Mouse (Mus musculus): Measurements from ENCODE around the gene Bmp4. TPM values are rescaled to one million over a fixed set of nuclear protein-coding genes. Genes with fewer than 3 reads are reported as not detected.

The Bmp4 gene
- polyA plus RNA-seq (2014; fragmentation: Nextera tagmentation; extraction: Ambion mirVana), result 1.2 and 1.7 TPM in 2 replicates

- 2% methylated on average over 26 of the region's 26 CpGs for WGBS
- H3K27me3 ChIP-seq (ENCODE audit: control insufficient read depth, insufficient read depth, low read length), result peaks cover 63% of the 10 kb centered on the region
- DNase-seq (peak; percentile 45), ATAC-seq (ENCODE audit: low FRiP score, low TSS enrichment) (no peak)
- no peak within 1 kb of the TSS for H3K27ac ChIP-seq (replicated peaks; ENCODE audit: low read depth, low read length)
- H3K9me3 ChIP-seq (ENCODE audit: control insufficient read depth, low read length), result no peaks in the 10 kb centered on the region
- H3K4me3 ChIP-seq (replicated peaks; ENCODE audit: low read depth, low read length), result peak within 1 kb of the TSS; percentile 20
- H3K4me2 ChIP-seq (ENCODE audit: low read length), result peak within 1 kb of the TSS; percentile 49
- H3K36me3 ChIP-seq (ENCODE audit: control insufficient read depth, insufficient read depth, low read length), result no peaks in the 10 kb centered on the region
- H3K4me1 ChIP-seq (ENCODE audit: control insufficient read depth, insufficient read depth, low read length), result peaks cover 29% of the 10 kb centered on the region
- H3K9ac ChIP-seq (replicated peaks; ENCODE audit: low read length), result 0 out of 2 replicates have a peak within 1 kb of the TSS, but pooled peaks have one; percentile 14
These were observed at the start of gene Bmp4 for GRCm38 (mm10) chr14:46390249-46390775. TSS of gene Bmp4 (minus strand) at chr14:46390669.

DNA sequence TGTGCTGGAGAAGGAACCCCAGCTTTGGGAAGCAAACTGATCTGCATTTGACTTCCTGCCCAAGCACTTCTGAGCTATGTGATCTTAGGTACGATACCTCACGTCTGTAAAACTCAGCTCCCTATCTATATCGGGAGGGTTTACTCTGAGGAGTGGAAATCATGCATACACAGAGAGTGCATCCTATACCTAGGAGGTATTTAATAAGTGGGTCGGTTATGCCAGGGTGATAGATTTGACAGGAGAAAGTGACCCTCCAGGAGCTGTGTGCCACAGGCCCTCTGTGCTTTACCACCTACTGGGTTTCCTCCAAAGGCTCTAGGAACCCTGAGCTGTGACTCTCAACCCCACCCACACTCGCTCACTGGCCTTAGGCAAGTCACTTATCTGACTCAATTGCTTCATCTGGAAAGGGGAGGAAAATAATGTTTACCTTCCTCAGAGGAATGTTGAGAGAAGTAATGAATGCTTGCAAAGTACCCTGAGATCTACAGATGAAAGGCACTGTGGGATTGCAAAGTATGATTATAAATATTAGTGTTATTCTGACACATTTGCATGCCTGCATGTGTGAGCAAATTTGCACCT, 49.1 kb upstream of the Bmp4 start:
- no peak overlapping the region for H3K4me3 ChIP-seq (replicated peaks; ENCODE audit: low read depth, low read length)
- H3K27me3 ChIP-seq (ENCODE audit: control insufficient read depth, insufficient read depth, low read length), result no peaks in the 10 kb centered on the region
- H3K9me3 ChIP-seq (ENCODE audit: control insufficient read depth, low read length), result no peaks in the 10 kb centered on the region
- no peak overlapping the region for H3K9ac ChIP-seq (replicated peaks; ENCODE audit: low read length)
- no peak overlapping the region for H3K27ac ChIP-seq (replicated peaks; ENCODE audit: low read depth, low read length)
- no peaks in the 10 kb centered on the region for H3K4me1 ChIP-seq (ENCODE audit: control insufficient read depth, insufficient read depth, low read length)
- ATAC-seq (ENCODE audit: low FRiP score, low TSS enrichment) (no peak), DNase-seq (no peak)
- whole genome bisulfite sequencing, result 88% methylated on average over 5 of the region's 5 CpGs
- no peak overlapping the region for H3K4me2 ChIP-seq (ENCODE audit: low read length)
- H3K36me3 ChIP-seq (ENCODE audit: control insufficient read depth, insufficient read depth, low read length), result no peaks in the 10 kb centered on the region

DNA sequence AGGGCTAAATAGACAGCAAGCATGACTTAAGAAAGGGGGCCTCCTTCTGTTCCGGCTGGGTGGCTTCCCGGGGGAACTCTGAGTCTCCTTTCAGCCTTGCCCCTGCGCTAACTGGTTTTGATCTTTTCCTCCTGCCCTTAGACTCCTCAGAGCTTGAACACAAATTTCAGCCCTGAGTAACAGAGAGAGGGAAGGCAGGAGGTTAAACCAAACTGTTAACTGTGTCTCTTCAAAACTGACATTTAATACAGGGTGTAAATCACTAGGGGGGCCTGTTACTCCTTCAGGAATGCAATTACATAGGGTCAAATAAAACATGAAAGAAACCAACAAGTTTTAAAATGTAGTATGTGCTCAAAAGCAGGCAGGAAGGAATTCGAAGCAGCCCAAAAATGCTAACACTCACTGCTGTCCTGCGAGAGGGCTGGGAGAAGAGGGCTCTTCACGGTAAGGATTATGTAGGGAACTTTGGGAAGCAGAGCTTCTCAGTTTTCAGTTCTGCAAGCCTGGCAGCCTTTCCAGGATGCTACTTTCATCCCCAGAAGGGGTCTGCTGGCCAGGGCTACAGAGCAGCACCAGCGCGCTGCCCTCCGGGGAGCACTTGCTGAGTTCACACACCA, 46.1 kb upstream of the Bmp4 start:
- WGBS, result 11% methylated on average over 9 of the region's 9 CpGs

GRCm38 (mm10) chr14:46430231-46430630, 39.8 kb upstream of the Bmp4 start:
- no peaks in the 10 kb centered on the region for H3K9me3 ChIP-seq (ENCODE audit: control insufficient read depth, low read length)
- ATAC-seq (ENCODE audit: low FRiP score, low TSS enrichment), result no peak
- DNase-seq, result no peak
- H3K27me3 ChIP-seq (ENCODE audit: control insufficient read depth, insufficient read depth, low read length), result no peaks in the 10 kb centered on the region
- no peaks in the 10 kb centered on the region for H3K36me3 ChIP-seq (ENCODE audit: control insufficient read depth, insufficient read depth, low read length)
- H3K4me1 ChIP-seq (ENCODE audit: control insufficient read depth, insufficient read depth, low read length), result no peaks in the 10 kb centered on the region
- WGBS, result 96% methylated on average over 5 of the region's 5 CpGs
- no peak overlapping the region for H3K4me2 ChIP-seq (ENCODE audit: low read length)
- H3K4me3 ChIP-seq (replicated peaks; ENCODE audit: low read depth, low read length), result no peak overlapping the region
- H3K27ac ChIP-seq (replicated peaks; ENCODE audit: low read depth, low read length), result no peak overlapping the region
- H3K9ac ChIP-seq (replicated peaks; ENCODE audit: low read length), result no peak overlapping the region

More for the DNA sequence above, 46.1 kb upstream of the Bmp4 start:
- Histone ChIP-seq H3K27me3 (ENCODE audit: control insufficient read depth, insufficient read depth, low read length) (no peaks in the 10 kb centered on the region), H3K9me3 (ENCODE audit: control insufficient read depth, low read length) (no peaks in the 10 kb centered on the region), H3K27ac (replicated peaks; ENCODE audit: low read depth, low read length) (no peak overlapping the region), H3K4me3 (replicated peaks; ENCODE audit: low read depth, low read length) (no peak overlapping the region), H3K36me3 (ENCODE audit: control insufficient read depth, insufficient read depth, low read length) (no peaks in the 10 kb centered on the region), H3K9ac (replicated peaks; ENCODE audit: low read length) (no peak overlapping the region), H3K4me2 (ENCODE audit: low read length) (no peak overlapping the region), H3K4me1 (ENCODE audit: control insufficient read depth, insufficient read depth, low read length) (no peaks in the 10 kb centered on the region)
- ATAC-seq (ENCODE audit: low FRiP score, low TSS enrichment), result no peak
- no peak for DNase-seq

GRCm38 (mm10) chr14:46427251-46427650, 36.8 kb upstream of the Bmp4 start:
- no peak overlapping the region for H3K27ac ChIP-seq (replicated peaks; ENCODE audit: low read depth, low read length)
- no peak for ATAC-seq (ENCODE audit: low FRiP score, low TSS enrichment)
- H3K4me3 ChIP-seq (replicated peaks; ENCODE audit: low read depth, low read length), result no peak overlapping the region
- 95% methylated on average over 13 of the region's 13 CpGs for WGBS
- no peaks in the 10 kb centered on the region for H3K4me1 ChIP-seq (ENCODE audit: control insufficient read depth, insufficient read depth, low read length)
- no peaks in the 10 kb centered on the region for H3K27me3 ChIP-seq (ENCODE audit: control insufficient read depth, insufficient read depth, low read length)
- DNase-seq, result no peak
- no peaks in the 10 kb centered on the region for H3K36me3 ChIP-seq (ENCODE audit: control insufficient read depth, insufficient read depth, low read length)
- no peak overlapping the region for H3K9ac ChIP-seq (replicated peaks; ENCODE audit: low read length)
- H3K4me2 ChIP-seq (ENCODE audit: low read length), result no peak overlapping the region
- no peaks in the 10 kb centered on the region for H3K9me3 ChIP-seq (ENCODE audit: control insufficient read depth, low read length)

DNA sequence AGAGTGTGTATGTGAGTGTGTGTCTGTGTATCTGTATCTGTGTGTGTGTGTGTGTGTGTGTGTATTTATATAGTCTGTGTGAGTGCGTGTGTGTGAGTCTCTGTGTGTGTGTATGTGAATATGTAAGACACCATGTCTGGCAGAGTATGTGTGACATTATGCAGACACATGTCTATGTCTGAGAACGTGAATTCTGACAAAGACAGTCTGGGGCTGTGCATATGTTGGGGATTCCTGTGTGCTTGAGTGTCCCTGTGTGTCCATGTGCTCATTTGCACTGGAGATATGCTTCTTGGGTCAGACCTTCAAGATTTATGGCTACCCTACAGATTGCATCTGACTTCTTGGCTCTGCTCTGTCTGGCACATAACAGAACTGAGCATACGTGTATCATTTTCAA, 31.4 kb upstream of the Bmp4 start:
- H3K4me3 ChIP-seq (replicated peaks; ENCODE audit: low read depth, low read length), result no peak overlapping the region
- no peak overlapping the region for H3K9ac ChIP-seq (replicated peaks; ENCODE audit: low read length)
- ATAC-seq (ENCODE audit: low FRiP score, low TSS enrichment) (no peak), DNase-seq (no peak)
- no peaks in the 10 kb centered on the region for H3K27me3 ChIP-seq (ENCODE audit: control insufficient read depth, insufficient read depth, low read length)
- H3K4me2 ChIP-seq (ENCODE audit: low read length), result no peak overlapping the region
- H3K9me3 ChIP-seq (ENCODE audit: control insufficient read depth, low read length), result no peaks in the 10 kb centered on the region
- H3K4me1 ChIP-seq (ENCODE audit: control insufficient read depth, insufficient read depth, low read length), result no peaks in the 10 kb centered on the region; the same call in 1 of the 2 replicates
- H3K36me3 ChIP-seq (ENCODE audit: control insufficient read depth, insufficient read depth, low read length), result no peaks in the 10 kb centered on the region
- no peak overlapping the region for H3K27ac ChIP-seq (replicated peaks; ENCODE audit: low read depth, low read length)
- WGBS, result 87% methylated on average over 3 of the region's 3 CpGs

- DNase-seq (no peak), ATAC-seq (ENCODE audit: low FRiP score, low TSS enrichment) (peak; percentile 19; the same call in 1 of the 2 replicates)
- Histone ChIP-seq H3K4me3 (replicated peaks; ENCODE audit: low read depth, low read length) (no peak overlapping the region), H3K9me3 (ENCODE audit: control insufficient read depth, low read length) (no peaks in the 10 kb centered on the region), H3K9ac (replicated peaks; ENCODE audit: low read length) (no peak overlapping the region), H3K27ac (replicated peaks; ENCODE audit: low read depth, low read length) (no peak overlapping the region), H3K4me1 (ENCODE audit: control insufficient read depth, insufficient read depth, low read length) (no peaks in the 10 kb centered on the region; the same call in 1 of the 2 replicates), H3K36me3 (ENCODE audit: control insufficient read depth, insufficient read depth, low read length) (no peaks in the 10 kb centered on the region), H3K27me3 (ENCODE audit: control insufficient read depth, insufficient read depth, low read length) (no peaks in the 10 kb centered on the region), H3K4me2 (ENCODE audit: low read length) (no peak overlapping the region)
- 21% methylated on average over 11 of the region's 11 CpGs for WGBS
These were observed 28.8 kb upstream of the Bmp4 start for GRCm38 (mm10) chr14:46419269-46419668.

DNA sequence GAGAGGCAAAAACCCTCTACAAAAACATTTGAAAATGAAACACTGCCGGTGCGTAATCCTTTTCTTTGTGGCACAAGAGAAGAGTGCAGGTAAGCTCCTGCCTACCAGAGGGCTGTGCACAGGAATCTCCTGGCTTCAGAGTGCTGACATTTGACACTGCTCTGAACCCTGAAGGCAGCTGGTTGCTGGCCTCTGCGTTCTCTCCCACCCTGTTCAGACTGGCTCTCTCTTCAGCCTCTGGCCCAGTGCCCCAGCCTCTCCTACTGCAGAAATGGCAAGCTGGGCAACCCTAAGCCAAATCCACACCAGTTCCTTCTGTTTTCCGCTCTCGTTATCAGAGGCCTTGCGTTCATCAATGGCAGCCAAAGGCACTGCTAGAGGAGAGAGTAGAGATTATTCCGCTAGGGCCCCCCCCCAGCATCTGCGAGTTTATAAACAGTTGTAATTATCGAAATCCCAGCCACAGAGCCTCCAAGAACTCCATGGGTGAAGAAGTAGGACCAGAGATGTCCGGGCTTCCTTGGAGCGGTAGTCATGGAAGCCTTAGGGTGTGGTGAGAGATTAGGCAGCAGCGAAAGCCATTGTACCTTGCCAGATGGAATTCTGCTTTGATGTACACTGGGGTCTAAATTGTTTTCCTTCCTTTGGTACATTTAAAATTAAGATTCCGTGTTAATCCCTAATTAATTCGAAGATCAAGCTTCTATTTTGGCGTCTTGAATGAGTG, 28.1 kb upstream of the Bmp4 start:
- H3K27me3 ChIP-seq (ENCODE audit: control insufficient read depth, insufficient read depth, low read length), result no peaks in the 10 kb centered on the region
- H3K9me3 ChIP-seq (ENCODE audit: control insufficient read depth, low read length), result no peaks in the 10 kb centered on the region
- no peak overlapping the region for H3K9ac ChIP-seq (replicated peaks; ENCODE audit: low read length)
- WGBS, result 44% methylated on average over 15 of the region's 15 CpGs
- no peaks in the 10 kb centered on the region for H3K36me3 ChIP-seq (ENCODE audit: control insufficient read depth, insufficient read depth, low read length)
- no peak overlapping the region for H3K4me3 ChIP-seq (replicated peaks; ENCODE audit: low read depth, low read length)
- ATAC-seq (ENCODE audit: low FRiP score, low TSS enrichment), result peak; percentile 53; the same call in 1 of the 2 replicates
- peak; percentile 51 for DNase-seq
- no peak overlapping the region for H3K4me2 ChIP-seq (ENCODE audit: low read length)
- no peaks in the 10 kb centered on the region; the same call in 1 of the 2 replicates for H3K4me1 ChIP-seq (ENCODE audit: control insufficient read depth, insufficient read depth, low read length)
- no peak overlapping the region for H3K27ac ChIP-seq (replicated peaks; ENCODE audit: low read depth, low read length)

Measured in midbrain, embryonic 14.5 days (tissue).